Mouse (Mus musculus) layer of hippocampus, postnatal 10 days (tissue): Measurements from ENCODE around the gene Fn3krp. TPM values are rescaled to one million over a fixed set of nuclear protein-coding genes. Genes with fewer than 3 reads are reported as not detected.
A peak's percentile ranks its signal among the peaks of the same experiment; 100 is the strongest.

ENCODE experiments used
- DNase-seq, 2 experiments: peaks; one replicate each; pipeline ENCODE4 v3.0.0; 2021; ENCODE audit warnings: low spot score in 2 of 2
- long read RNA-seq: library from polyadenylated mRNA; stranded (forward); transcript quantifications from one replicate; pipeline ENCODE4 v2.0.0, GENCODE M21; 2023
- total RNA-seq, 2 experiments: library from RNA; stranded (reverse); gene quantifications; 2 replicates each; pipeline ENCODE4 v1.2.3; 2021

The Fn3krp gene
- total RNA-seq: 10 to 100 TPM; 29.9 to 32.0 TPM
- long read RNA-seq, partial matches to known transcripts: 0 of 1 reads
- long read RNA-seq, other reads (novel, unspliced or antisense): 0 of 1 reads

DNA sequence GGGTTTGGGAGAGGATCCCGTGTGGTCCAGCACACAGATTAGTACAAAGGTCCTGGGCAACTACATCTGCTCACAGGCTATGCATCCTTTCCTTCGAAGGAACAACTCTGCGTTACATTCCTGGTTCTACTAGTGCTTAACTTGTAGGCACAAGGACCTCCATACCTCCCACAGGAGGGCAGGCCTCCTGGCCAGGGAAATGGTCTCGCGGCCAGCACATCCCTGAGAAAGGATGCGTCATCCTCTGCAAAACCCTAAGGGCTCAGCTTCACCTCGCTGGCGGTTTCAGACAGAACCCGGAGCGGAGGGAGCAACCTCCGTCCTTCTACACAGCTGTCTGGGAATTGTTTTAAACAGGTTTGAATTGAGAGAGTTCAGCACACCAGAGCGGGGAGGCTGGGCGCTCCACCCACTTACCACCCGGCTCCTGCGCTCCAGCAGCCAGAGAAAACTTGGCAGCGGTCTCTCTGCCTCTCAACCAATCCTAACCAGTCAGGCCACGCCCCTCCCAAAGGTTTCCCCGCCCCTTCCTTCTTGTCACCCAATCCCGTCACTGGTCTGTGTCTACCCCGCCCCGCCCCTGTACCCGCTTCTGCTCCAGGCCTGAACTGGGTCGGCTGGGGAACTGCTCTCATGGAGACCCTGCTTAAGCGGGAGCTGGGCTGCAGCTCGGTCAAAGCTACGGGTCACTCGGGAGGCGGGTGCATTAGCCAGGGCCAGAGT lies at the start of gene Fn3krp:
Gene Fn3krp, plus strand, starts transcription at position 572 of the 723 bp plus-strand sequence.
- peak; percentile 99 for DNase-seq

DNA sequence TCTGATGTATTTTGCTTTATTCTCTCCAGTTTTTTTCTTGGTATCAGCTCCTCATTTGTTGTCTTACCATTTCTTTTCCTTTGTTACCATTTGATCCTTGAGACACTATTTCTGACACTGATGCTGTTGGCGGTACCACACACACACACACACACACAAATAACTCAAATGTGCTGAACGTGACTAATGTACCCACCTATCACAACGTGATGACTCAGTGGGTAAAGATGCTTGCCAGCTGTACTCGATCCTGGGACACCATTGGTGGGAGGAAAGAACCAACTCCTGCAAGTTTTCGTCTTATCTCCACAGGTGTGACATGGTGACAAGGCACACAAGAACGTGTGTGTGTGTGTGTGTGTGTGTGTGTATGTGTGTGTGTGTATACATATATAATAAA lies 47.9 kb upstream of the Fn3krp start:
- no peak for DNase-seq

DNA sequence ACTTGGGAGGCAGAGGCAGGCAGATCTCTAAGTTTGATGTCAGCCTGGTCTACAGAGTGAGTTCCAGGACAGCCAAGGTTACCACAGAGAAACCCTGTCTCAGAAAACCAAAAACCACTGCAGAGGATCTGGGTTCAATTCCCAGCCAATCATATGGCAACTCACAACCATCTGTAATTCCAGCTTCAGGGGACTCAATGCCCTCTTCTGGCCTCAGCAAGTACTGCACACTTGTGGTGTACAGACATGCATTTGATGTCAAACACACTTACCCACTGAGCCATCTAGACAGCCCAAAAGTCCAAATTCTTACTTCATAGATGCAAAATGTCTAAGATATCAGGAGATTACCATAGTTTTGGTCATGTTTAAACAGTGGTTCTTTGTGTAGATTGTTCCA lies 42.6 kb upstream of the Fn3krp start:
- DNase-seq: no peak

DNA sequence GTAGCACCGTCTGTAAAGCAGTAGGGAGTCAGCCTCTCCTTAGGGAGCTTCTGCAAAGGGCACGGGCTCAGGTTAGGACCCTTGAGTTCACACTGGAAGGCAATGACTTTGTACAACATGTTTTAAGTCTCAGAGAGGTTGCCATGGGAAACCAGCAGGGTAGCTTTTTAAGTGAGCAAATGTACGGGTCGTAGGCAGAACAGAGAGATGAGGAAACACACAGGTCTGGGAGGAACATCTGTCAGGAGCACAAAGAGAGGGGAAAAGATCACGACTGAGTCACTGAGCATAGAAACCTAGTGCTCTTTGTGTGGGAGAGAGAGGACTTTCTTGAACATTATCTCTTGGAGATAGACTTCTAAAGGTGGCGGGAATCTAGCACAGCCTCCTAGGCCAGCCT lies 40.9 kb upstream of the Fn3krp start:
- no peak for DNase-seq

DNA sequence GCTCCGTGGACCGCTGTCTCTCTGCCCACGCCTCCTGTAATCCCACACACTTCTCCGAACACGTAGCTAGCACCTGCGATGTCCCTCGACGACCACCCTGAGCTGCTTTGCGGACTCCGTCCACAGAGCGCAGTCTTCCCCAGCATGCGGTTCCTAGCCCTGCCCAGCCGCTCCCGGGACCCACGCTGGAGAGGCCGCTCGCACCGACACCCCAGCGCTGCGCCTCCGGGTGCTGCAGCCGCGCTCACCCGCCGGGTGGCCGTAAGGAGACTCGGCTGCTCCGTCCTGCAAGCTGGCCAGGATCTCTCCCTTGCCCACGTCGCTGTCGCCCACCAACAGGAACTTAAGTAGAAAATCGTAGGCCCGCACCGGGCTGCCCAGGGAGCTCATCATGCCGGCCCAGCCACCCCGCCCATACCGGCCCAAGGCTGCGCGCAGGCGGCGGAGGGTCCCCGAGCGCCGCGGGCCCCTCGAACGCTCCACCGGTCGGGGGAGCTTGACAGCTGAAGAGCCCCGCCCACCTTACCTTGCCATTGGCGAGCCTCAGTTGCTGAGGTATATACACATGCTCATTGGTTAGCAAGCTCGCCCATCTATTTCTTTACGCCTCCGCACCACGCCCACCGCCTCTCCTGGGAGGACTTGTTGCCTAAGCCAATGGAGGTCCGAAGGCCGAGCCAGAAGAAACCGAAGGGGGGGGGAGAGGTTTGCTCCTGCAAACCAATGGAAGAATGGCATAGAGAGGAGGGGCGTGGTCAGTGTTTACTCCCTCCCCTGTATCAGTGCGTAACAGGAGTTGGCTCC lies 33.2 kb upstream of the Fn3krp start, which contains the start of gene Rab40b:
Gene Rab40b, minus strand, starts transcription at position 502 of the 804 bp plus-strand sequence.
- peak; percentile 86 to 90 for DNase-seq

DNA sequence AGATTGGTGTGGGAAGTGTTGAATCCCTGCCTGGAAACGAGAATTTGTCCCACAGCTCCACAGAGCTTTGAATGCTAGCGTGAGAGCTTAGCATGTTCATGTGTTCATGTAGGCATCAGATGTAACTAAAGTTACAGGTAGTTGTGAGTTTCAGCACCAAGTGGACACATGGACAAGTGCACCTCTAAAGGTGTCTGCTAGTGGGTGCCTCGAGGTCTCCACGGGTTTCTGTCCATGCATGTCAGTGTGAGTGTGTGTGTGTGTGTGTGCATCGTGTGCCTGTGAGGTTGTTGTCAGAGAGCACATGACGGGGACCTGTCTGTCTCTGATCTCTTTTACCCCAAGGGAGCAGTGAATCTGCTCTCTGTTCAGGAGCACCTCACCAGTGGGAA lies 32.7 kb upstream of the Fn3krp start:
- no peak for DNase-seq

DNA sequence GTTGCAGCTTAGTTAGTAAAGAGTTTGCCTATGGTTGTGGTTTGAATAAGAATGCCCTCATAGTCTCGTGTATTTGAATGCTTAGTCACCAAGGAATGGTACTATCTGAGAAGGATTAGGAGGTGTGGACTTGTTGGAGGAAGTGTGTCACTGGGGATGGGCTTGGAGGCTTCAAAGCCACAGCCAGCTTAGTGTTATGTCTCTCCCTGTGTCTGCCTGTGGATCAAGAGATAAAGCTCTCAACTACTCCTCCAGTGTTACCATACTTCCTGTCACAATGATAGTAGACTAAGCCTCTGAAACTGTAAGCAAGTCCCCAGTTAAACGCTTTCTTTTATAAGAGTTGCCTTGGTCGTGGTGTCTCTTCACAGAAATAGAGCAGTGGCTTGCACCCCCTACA lies 30.4 kb upstream of the Fn3krp start:
- DNase-seq: no peak

DNA sequence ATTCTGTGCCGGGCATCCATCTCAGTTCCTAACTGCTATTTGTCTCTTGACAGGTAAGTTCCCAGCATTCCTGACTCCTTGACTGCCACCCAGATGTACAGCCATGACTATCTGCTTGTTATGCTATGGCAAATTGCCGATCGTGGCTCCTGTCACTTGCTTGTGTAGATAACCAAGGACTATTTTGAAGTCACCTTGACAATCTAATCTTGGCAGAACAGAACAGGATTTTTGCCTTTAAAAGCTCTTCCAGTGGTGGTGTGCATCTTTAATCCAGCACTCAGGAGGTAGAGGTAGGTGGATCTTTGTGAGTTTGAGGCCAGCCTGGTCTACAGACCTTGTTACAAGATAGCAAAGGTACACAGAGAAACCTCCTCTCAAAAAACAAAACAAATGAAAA lies 28.8 kb upstream of the Fn3krp start:
- DNase-seq: no peak

DNA sequence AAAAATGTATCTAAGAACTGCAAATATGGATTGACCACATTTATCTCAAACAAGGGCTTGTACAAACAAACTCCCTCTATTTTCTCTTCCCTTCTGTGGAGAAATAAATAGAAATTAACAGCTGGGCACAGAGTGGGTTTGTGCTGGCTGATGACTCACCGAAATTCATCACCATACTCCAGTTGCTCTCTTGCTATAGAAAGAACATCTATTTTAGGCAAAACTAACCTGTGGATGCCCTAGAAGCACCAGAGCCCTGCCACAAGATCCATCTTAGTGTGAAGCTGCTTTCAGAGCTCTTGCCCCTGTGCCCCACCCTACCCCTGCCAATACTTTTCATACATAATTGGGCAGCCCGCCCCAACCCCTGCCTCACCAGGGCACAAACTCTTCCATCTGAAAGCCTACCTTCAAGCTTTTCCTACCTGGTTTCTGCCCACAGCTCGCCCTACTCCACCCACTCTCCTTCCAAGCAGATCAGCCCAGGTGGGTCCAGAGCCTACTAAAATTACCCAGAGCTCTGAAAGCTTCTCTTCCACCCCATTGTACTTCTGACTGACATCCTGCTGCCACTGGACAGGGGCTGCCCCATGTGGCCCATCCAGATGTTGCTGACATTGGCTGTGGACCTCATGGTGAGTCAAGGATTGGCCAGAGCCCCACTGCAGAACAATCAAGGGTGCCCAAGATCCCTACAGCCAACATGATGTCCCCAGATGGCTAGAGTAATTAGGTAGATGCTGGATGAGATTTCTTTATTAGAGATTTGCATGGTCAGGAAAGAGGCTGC lies 13.6 kb upstream of the Fn3krp start:
- no peak for DNase-seq

DNA sequence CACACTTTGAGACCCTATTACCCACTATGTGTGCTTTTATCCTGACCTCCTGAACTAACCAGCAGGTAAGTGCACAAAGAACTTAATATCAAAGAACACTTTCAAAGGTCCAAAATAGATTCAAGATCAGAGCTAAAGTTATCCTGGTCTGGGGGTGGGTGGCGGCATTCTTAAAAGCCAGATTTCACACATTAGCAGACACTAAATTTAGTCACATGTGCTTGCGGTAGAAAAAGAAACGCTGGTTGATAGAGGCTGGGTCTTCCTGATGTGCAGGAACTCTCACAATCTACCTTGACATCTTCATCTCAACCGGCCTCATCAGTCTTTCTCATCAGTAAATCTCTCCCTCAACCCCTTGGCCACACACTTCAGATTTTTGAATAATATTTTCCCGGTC lies 6.4 kb upstream of the Fn3krp start:
- DNase-seq: no peak

DNA sequence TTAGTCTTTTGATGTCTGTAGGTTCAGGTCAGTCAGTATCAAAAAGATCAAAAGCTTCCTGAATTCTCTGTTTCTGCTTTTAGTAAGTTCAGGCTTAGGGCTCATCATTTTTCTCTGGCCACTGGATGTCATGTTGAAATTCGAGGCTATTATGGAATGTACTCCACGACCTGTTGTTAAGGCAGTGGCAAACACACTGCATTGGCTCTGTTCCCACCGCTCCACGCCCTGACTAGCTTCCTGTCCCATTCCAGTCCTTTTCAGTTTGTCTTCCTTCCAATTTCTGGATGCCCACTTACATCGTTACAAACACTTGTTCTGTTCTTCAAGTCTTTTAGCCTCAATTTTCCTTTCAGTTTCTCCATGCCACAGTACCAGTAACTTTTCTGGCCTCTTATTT lies 5.8 kb upstream of the Fn3krp start:
- no peak for DNase-seq

DNA sequence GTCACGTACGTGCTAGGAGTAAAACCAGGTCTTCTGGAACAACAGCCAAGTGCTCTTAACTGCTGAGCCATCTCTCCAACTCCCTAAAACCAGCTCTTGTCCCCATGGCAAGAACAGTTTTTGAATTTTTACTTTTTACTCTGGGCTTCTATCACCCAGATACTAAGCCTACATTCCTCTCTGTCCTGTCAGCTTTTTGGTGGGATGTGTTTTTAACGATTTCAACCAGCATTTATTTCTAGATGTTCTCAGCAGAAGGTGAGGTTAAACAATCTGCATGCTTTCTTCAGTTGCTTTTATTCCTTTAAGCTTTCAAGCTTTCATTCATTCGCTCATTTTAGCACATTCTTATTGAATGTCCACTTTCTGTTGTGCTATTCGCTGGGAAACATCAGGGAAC lies 3.2 kb upstream of the Fn3krp start:
- DNase-seq: no peak

DNA sequence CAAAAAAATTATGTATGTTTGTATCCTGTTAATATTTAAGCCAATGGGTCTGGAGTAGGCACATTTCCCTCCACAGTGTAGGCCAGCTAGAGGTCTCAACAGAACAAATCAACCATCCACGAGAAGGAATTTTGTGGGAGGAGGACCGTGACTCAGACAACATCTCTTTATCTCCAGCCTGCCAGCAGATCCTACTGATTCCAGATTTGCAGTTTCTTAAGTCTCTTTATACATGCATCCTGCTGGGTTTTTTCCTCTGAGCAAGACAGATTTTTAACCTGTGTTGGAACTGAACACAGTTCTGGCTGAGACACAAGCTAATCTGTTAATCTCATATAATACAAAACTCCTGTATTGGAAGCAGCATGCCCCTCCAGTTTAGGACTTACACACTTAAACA lies 2.3 kb upstream of the Fn3krp start:
- no peak for DNase-seq

DNA sequence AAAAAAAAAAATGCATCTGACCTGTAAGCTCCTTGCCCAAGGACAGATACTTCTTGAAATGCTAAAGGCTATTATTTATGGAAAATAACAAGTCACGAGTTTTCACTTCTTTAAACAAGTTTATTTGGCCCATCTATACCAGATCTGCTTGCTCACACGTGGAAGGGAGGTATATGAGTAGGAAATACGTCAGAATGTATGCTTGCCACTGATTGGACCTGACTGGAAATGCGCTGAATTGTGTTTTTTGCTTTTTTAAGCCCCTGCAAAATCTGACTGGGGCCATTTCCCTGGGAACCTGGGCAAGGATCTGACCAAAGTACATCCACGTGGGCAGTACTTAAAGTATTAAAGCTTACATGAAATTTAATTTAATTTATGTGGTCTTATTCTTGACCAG lies 822 bp upstream of the Fn3krp start:
- no peak for DNase-seq

DNA sequence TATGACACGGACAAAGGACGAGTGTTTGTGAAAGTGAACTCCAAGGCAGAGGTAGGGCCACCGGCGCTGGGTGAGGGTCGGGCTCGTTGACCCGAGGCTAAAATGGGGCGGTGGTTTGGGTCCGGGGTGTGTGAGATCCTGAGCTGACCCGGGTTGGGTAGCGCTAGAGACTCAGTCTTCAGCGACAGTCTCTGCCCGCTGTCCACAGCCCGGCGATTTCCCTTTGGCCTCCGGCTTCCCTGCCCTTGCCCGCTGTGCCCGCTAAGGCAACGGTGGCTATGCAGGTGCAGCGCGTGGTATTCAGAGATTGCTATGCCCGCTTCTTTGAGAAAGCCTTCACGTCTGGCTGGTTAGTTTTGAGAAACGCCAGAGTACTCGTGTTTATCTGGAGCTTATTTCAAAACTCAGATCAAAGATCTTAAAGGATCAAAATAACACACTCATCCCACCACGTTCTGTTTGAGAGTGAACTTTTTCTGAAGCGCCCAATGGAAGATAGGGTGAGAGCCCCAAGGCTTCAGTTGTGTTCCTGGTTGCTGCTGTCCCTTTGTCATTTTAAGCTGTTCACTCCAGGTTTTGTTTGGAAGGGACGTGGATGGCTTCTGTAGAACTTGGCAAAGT lies 462 bp downstream of the Fn3krp start:
- DNase-seq: no peak

DNA sequence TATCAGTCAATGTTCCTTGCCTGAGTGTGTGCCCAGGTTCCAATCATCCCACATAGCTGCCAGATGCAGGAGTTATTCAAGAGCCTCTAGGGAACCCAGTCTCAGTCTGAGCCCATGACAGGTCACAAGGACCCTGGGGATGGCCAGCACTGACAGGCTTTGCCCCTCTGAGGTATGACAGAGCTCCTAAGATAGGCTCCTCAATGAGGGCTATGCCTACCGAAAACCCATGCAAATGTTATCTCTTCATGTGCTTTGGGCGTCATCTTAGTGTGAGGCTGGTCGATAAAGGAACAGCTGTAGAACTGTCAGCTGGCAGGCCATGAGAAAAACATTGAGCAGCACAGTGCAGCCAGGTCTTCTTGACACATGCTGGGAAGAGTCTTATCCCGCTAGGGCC lies 12.2 kb downstream of the Fn3krp start:
- no peak for DNase-seq

DNA sequence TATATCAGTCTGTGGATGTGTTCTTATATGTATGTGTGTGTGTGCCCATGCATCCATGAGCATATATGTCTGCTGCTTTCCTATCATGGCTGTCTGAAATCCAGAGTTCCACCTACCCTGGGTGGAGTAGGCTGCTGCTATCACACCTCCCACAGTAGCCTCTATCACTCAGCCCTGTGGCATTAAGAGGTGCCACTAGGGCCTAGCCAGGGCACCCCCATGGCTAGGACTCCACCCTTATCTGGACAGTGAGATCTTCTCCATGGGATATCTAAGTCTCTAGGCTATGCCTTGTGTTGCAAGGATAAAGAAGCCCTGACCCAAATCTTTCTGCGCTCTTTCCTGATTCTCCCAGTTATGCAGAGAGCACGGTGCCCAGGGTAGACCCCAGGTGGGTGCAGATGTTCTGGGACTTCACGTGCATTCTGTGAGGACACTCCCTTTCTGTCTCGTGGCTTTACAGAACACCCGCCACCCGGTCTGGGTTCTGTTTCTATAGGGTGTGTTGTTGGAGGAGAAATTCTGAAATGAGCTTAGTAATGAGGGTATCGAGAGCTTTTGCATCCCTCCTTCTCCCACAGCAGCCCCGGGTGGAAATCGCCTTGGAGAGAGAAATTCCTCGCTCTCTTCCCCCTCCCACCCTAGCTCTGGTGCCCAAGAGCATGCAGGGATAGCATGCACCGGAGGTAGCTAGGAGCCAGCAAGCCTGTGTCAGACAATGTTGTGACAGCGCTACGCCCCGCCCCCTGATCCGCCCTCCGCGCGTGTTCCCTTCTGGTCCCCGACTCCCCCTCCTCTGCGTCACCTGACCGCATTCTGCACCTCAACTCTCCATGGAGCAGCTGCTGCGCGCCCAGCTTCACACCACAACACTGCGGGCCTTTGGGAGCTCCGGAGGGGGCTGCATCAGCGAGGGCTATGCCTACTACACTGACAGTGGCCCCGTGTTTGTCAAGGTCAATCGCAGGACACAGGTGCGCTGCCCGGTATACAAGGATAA lies 13.3 kb downstream of the Fn3krp start, which contains the start of gene Fn3k:
Gene Fn3k, plus strand, starts transcription at position 758 of the 1,000 bp plus-strand sequence.
- peak; percentile 85 to 90 for DNase-seq

DNA sequence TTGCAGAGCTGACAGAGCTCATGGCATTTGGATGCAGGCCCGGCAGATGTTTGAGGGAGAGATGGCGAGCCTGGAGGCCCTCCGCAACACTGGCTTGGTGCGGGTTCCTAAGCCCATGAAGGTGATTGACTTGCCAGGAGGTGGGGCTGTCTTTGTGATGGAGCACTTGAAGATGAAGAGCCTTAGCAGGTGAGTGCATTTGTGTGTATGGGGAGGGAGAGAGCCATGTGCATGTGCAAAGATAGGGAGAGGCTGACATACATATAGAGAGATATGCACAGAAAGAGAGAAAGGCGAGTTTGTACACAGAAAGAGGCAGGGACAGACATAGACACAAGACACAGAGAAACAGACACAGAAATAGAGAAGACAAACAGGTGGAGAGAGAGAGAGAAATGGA lies 16.0 kb downstream of the Fn3krp start:
- no peak for DNase-seq

DNA sequence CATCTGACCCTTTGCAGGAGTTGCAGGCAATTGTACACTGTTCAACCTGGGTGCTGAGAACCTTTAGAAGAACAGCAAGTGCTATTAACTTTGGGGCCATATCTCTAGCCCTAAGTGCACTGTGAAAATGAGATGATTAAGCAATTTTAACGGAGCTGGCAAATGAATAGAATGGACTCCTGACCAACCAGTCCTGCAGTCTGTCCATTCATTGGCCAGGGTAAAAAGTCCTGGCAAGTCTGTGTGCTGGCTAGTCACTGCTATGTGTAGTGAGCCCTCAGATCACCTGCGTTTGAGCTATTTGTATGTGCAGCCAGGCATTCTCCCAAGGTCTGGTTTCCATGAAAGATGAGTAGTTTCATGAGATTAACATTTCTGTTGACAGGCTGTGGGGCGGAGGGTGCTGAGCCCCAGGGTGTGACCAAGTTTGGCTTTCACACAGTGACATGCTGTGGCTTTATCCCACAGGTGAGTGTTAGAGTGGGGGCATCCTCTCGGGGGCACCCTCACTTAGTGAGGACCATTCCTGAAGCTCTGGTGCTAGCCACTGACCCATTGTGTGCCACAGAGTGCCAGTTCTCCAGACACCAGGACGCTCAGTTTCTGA lies 18.6 kb downstream of the Fn3krp start:
- DNase-seq: no peak
